Mouse (Mus musculus): ENCODE measurements around the gene 1700016K19Rik. TPM values are rescaled to one million over a fixed set of nuclear protein-coding genes. Genes with fewer than 3 reads are reported as not detected.

1700016K19Rik gene
- polyA plus RNA-seq, 1 experiment from 2014 or later = 1.7 TPM

DNA sequence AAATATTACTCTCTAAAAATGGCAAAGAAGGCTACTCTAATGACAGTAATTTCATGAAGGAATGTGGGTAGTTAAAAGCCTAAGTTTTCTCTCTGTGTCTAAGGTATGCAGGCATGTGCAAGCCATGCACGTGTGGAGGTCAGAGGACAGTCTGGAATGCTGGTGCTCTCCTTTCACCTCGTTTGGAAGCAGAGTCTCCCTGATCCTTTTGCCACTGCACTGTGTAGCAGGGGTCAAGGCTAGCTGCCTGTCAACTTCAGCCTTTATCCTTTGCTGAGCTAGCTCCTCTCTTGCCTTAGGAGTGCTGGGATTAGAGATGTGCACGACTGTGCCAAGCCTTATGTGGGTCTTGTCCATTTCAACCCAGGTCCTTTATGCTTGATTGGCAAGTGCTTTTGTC is 50.8 kb downstream of the 1700016K19Rik start:
- ATAC-seq (ENCODE audit: low read depth) = no peak
- no peaks in the 10 kb centered on the region for H3K4me1 ChIP-seq (ENCODE audit: control insufficient read depth, insufficient read depth, low read length)
- H3K4me3 ChIP-seq (ENCODE audit: low read depth, low read length) = no peak overlapping the region
- H3K27ac ChIP-seq (ENCODE audit: low read depth, low read length) = no peak overlapping the region
- no peaks in the 10 kb centered on the region for H3K27me3 ChIP-seq (ENCODE audit: control insufficient read depth, insufficient read depth, low read length)
- WGBS = 55% methylated on average over 3 of the region's 3 CpGs
- no peak overlapping the region for H3K9ac ChIP-seq (replicated peaks; ENCODE audit: low read depth, low read length)
- peaks cover 5% of the 10 kb centered on the region; the same call in 1 of the 2 replicates for H3K36me3 ChIP-seq (ENCODE audit: control insufficient read depth, insufficient read depth, low read length)
- H3K4me2 ChIP-seq (ENCODE audit: low read depth, low read length) = no peak overlapping the region
- H3K9me3 ChIP-seq (ENCODE audit: control insufficient read depth, low read length) = no peaks in the 10 kb centered on the region

- no peaks in the 10 kb centered on the region for H3K9me3 ChIP-seq (ENCODE audit: control insufficient read depth, low read length)
- no peak overlapping the region for H3K9ac ChIP-seq (replicated peaks; ENCODE audit: low read depth, low read length)
- H3K27ac ChIP-seq (ENCODE audit: low read depth, low read length) = no peak overlapping the region
- 36% methylated on average over 5 of the region's 5 CpGs for WGBS
- no peaks in the 10 kb centered on the region for H3K4me1 ChIP-seq (ENCODE audit: control insufficient read depth, insufficient read depth, low read length)
- no peaks in the 10 kb centered on the region for H3K27me3 ChIP-seq (ENCODE audit: control insufficient read depth, insufficient read depth, low read length)
- no peak for ATAC-seq (ENCODE audit: low read depth)
- H3K4me3 ChIP-seq (ENCODE audit: low read depth, low read length) = no peak overlapping the region
- H3K4me2 ChIP-seq (ENCODE audit: low read depth, low read length) = no peak overlapping the region
- H3K36me3 ChIP-seq (ENCODE audit: control insufficient read depth, insufficient read depth, low read length) = peaks cover under 1% of the 10 kb centered on the region; the same call in 1 of the 2 replicates
These were observed 51.3 kb downstream of the 1700016K19Rik start for GRCm38 (mm10) chr11:76050967-76051512.

DNA sequence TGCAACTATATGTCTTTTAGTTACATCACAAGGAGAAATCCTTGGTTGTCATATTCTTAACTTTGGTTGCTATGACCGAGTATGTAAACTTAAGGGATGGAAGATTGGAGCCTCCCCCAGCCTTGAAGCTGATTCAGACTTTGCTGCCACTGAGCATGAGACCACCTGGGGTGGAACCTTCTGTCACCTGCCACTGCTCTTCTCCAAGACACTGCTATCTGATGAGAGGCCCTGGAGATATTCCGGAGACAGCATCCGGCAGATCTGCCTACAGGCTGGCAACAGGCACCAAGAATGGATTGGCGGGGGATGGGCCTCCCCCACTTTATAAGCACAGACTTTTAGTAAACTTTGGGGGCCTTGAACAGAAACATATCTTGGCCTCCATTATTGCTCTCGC is 52.8 kb downstream of the 1700016K19Rik start:
- WGBS = 92% methylated on average over 5 of the region's 5 CpGs

More for the DNA sequence above, 52.8 kb downstream of the 1700016K19Rik start:
- Histone ChIP-seq H3K27ac (ENCODE audit: low read depth, low read length) (no peak overlapping the region), H3K9me3 (ENCODE audit: control insufficient read depth, low read length) (no peaks in the 10 kb centered on the region), H3K36me3 (ENCODE audit: control insufficient read depth, insufficient read depth, low read length) (no peaks in the 10 kb centered on the region; the same call in 1 of the 2 replicates), H3K27me3 (ENCODE audit: control insufficient read depth, insufficient read depth, low read length) (no peaks in the 10 kb centered on the region), H3K4me3 (ENCODE audit: low read depth, low read length) (no peak overlapping the region), H3K4me1 (ENCODE audit: control insufficient read depth, insufficient read depth, low read length) (no peaks in the 10 kb centered on the region), H3K9ac (replicated peaks; ENCODE audit: low read depth, low read length) (no peak overlapping the region), H3K4me2 (ENCODE audit: low read depth, low read length) (no peak overlapping the region)
- no peak for ATAC-seq (ENCODE audit: low read depth)

Other genes starting within 250 kb of the 1700016K19Rik start
- 2.1 and 2.3 TPM in 2 replicates for gene Doc2b, start 203.9 kb upstream of the 1700016K19Rik start, polyA plus RNA-seq (2014; fragmentation: Nextera tagmentation; extraction: Ambion mirVana)
- 1.3 and 2.1 TPM in 2 replicates for gene Rph3al, start 61.5 kb upstream of the 1700016K19Rik start, polyA plus RNA-seq (2014; fragmentation: Nextera tagmentation; extraction: Ambion mirVana)
- gene Rflnb, start 27.9 kb downstream of the 1700016K19Rik start, polyA plus RNA-seq (2014; fragmentation: Nextera tagmentation; extraction: Ambion mirVana) = 8.1 and 13.7 TPM in 2 replicates
- gene Vps53, start 179.7 kb downstream of the 1700016K19Rik start, polyA plus RNA-seq (2014; fragmentation: Nextera tagmentation; extraction: Ambion mirVana) = 71.0 and 72.8 TPM in 2 replicates
- 28.8 and 30.2 TPM in 2 replicates for gene Fam57a, start 179.8 kb downstream of the 1700016K19Rik start, polyA plus RNA-seq (2014; fragmentation: Nextera tagmentation; extraction: Ambion mirVana)
- gene Dbil5, start 217.7 kb downstream of the 1700016K19Rik start, polyA plus RNA-seq (2014; fragmentation: Nextera tagmentation; extraction: Ambion mirVana) = not detected in 2 replicates
- gene Gemin4, start 217.8 kb downstream of the 1700016K19Rik start, polyA plus RNA-seq (2014; fragmentation: Nextera tagmentation; extraction: Ambion mirVana) = 13.8 and 16.6 TPM in 2 replicates
- 23.8 and 25.4 TPM in 2 replicates for gene Mrm3, start 243.8 kb downstream of the 1700016K19Rik start, polyA plus RNA-seq (2014; fragmentation: Nextera tagmentation; extraction: Ambion mirVana)
- gene Glod4, start 243.8 kb downstream of the 1700016K19Rik start, polyA plus RNA-seq (2014; fragmentation: Nextera tagmentation; extraction: Ambion mirVana) = 119 and 126 TPM in 2 replicates